8 mouse cellular contexts compared by ENCODE assay signal in genomic region chr6:113860735-113861374, GRCm38 (mm10).
A peak's percentile ranks its signal among the peaks of the same experiment; 100 is the strongest.
DNase-seq lines count a peak whose midpoint lies in the region; TF ChIP-seq lines count a peak whose summit lies in the region.
"Had no signal": no experiment of that assay in that cellular context is flagged by ENCODE, and none has a peak within 500 bp of the region (broad histone marks: within the 10 kb centered on the region; RNA-seq: fewer than 3 reads in every experiment).

No protein-coding gene starts in this region.

- no peak for TF ChIP-seq CTCF in testis, adult 2 months (IDR thresholded peaks at IDR 0.05; ENCODE audit: control insufficient read depth, insufficient read depth, insufficient replicate concordance, low read depth, low read length)

- peaks cover 9% of the 10 kb centered on the region for H3K4me1 ChIP-seq in midbrain, embryonic 10.5 days
- no peaks in the 10 kb centered on the region for H3K4me1 ChIP-seq in testis, adult 2 months (ENCODE audit: control insufficient read depth, insufficient read depth, low read length)
- H3K4me1 ChIP-seq: lung, embryonic 15.5 days had no signal

- peak; percentile 48 for TF ChIP-seq POLR2A in testis, adult 2 months (IDR thresholded peaks at IDR 0.05; ENCODE audit: control insufficient read depth, low read depth, low read length)

- WGBS in midbrain, embryonic 10.5 days, result 78% methylated on average over 15 of the region's 15 CpGs

- peak overlapping the region; percentile 59 for H3K27ac ChIP-seq in midbrain, embryonic 10.5 days (replicated peaks)
- H3K27ac ChIP-seq in testis, adult 2 months (ENCODE audit: control insufficient read depth, insufficient read depth, low read depth, low read length), result no peak overlapping the region; the same call in 1 of the 2 replicates
- H3K27ac ChIP-seq: lung, embryonic 15.5 days had no signal

- H3K4me3 ChIP-seq in midbrain, embryonic 10.5 days, result no peak overlapping the region
- H3K4me3 ChIP-seq in testis, adult 2 months (ENCODE audit: control insufficient read depth, low read depth, low read length), result no peak overlapping the region
- H3K4me3 ChIP-seq: lung, embryonic 15.5 days had no signal

- no peaks in the 10 kb centered on the region for H3K9me3 ChIP-seq in midbrain, embryonic 10.5 days (replicated peaks)
- H3K9me3 ChIP-seq: lung, embryonic 15.5 days had no signal

- no peaks in the 10 kb centered on the region for H3K36me3 ChIP-seq in midbrain, embryonic 10.5 days
- H3K36me3 ChIP-seq in testis, adult 2 months (ENCODE audit: control insufficient read depth, insufficient read depth, low read length), result no peaks in the 10 kb centered on the region
- H3K36me3 ChIP-seq: lung, embryonic 15.5 days had no signal

- no peaks in the 10 kb centered on the region for H3K27me3 ChIP-seq in midbrain, embryonic 10.5 days (ENCODE audit: low read depth, poor library complexity, severe bottlenecking)
- no peaks in the 10 kb centered on the region for H3K27me3 ChIP-seq in testis, adult 2 months (ENCODE audit: control insufficient read depth, insufficient read depth, low read length)
- H3K27me3 ChIP-seq: lung, embryonic 15.5 days had no signal

- DNase-seq in layer of hippocampus, postnatal 10 days (ENCODE audit: low spot score in 2 of 2), result peak; percentile 54 to 65
- no peak for DNase-seq in layer of hippocampus, postnatal 25 days (ENCODE audit: extremely low spot score in 1 of 2, low spot score in 1 of 2)
- DNase-seq in cerebellum, postnatal 4 days (ENCODE audit: low spot score in 2 of 2), result peak; percentile 39 to 92
- no peak for DNase-seq in midbrain, embryonic 10.5 days (ENCODE audit: low spot score)
- DNase-seq in spleen, adult 18-20 months, result no peak
- no peak for DNase-seq in embryo, embryonic 10 days (ENCODE audit: low spot score)

Comparison
In these comparisons a context has a peak if more than half of its experiments do, and no peak if none do; other contexts are left out.
1. DNase-seq: peak in layer of hippocampus, postnatal 10 days (2 of 2) and cerebellum, postnatal 4 days (2 of 2); none in layer of hippocampus, postnatal 25 days (0 of 2), midbrain, embryonic 10.5 days (single experiment), spleen, adult 18-20 months (0 of 2) and embryo, embryonic 10 days (single experiment).